Mouse (Mus musculus) embryonic fibroblast, embryonic 13.5 days (primary cell): ENCODE measurements around the gene Snx18.

Experiments
- CTCF ChIP-seq: IDR thresholded peaks from 2 replicates; pipeline ENCODE4 v1.5.1; 2011; ENCODE audit warnings: mild to moderate bottlenecking, control low read depth, low read length, moderate library complexity, borderline replicate concordance; ENCODE audit not compliant: insufficient read depth
- POLR2A ChIP-seq: IDR thresholded peaks from 2 replicates; pipeline ENCODE4 v1.6.1; 2011; ENCODE audit warnings: low read depth, mild to moderate bottlenecking, control low read depth, low read length, moderate library complexity

GRCm38 (mm10) chr13:113605693-113606092, 12.7 kb downstream of the Snx18 start:
- no peak for TF ChIP-seq CTCF
- TF ChIP-seq POLR2A = no peak
